15 mouse cellular contexts compared by ENCODE assay signal in genomic region chr17:29327691-29328090, GRCm38 (mm10). TPM values are rescaled to one million over a fixed set of nuclear protein-coding genes. Genes with fewer than 3 reads are reported as not detected.
DNase-seq lines count a peak whose midpoint lies in the region; ATAC-seq and TF ChIP-seq lines count a peak whose summit lies in the region.
"Had no signal": no experiment of that assay in that cellular context is flagged by ENCODE, and none has a peak within 500 bp of the region (broad histone marks: within the 10 kb centered on the region; RNA-seq: fewer than 3 reads in every experiment).

No protein-coding gene starts in this region.

- peaks cover 40% of the 10 kb centered on the region for H3K4me1 ChIP-seq in forebrain, embryonic 12.5 days
- peaks cover 21% of the 10 kb centered on the region for H3K4me1 ChIP-seq in forebrain, embryonic 11.5 days (replicated peaks; ENCODE audit: control insufficient read depth, insufficient read depth, low read length)
- peaks cover 38% of the 10 kb centered on the region for H3K4me1 ChIP-seq in embryonic facial prominence, embryonic 10.5 days
- peaks cover 19% of the 10 kb centered on the region for H3K4me1 ChIP-seq in hindbrain, embryonic 16.5 days (ENCODE audit: control insufficient read depth, insufficient read depth, low read depth, low read length)
- peaks cover 12% of the 10 kb centered on the region for H3K4me1 ChIP-seq in midbrain, postnatal 0 days (ENCODE audit: insufficient read depth, low read length)
- H3K4me1 ChIP-seq in heart, embryonic 12.5 days (replicated peaks) = peaks cover 44% of the 10 kb centered on the region

- intact Hi-C loops in gastrocnemius, adult 2 months (cut with DNase I) = no loop called here

- no peak overlapping the region for H3K9ac ChIP-seq in forebrain, embryonic 12.5 days
- no peak overlapping the region; the same call in 1 of the 2 replicates for H3K9ac ChIP-seq in forebrain, embryonic 11.5 days (ENCODE audit: low read length)
- peak overlapping the region; percentile 57; the same call in 1 of the 2 replicates for H3K9ac ChIP-seq in hindbrain, embryonic 16.5 days (ENCODE audit: low read depth, low read length)
- no peak overlapping the region for H3K9ac ChIP-seq in midbrain, postnatal 0 days (replicated peaks; ENCODE audit: low read length, poor library complexity, severe bottlenecking)
- H3K9ac ChIP-seq in heart, embryonic 12.5 days = no peak overlapping the region
- H3K9ac ChIP-seq: lung, embryonic 14.5 days had no signal

- DNase-seq in forebrain, embryonic 11.5 days (ENCODE audit: low spot score) = no peak
- DNase-seq in embryonic facial prominence, embryonic 10.5 days (ENCODE audit: low spot score) = no peak
- DNase-seq in midbrain, postnatal 0 days (ENCODE audit: low spot score) = no peak
- no peak for DNase-seq in T-cell, adult 2 months (ENCODE audit: low spot score)
- no peak for DNase-seq in gastrocnemius, adult 2 months
- DNase-seq: heart, postnatal 10 days; layer of hippocampus, adult 9-11 months; lung, embryonic 14.5 days; right cerebral cortex, postnatal 14 days; thymus, adult 18-20 months had no signal

- H3K36me3 ChIP-seq in forebrain, embryonic 12.5 days (replicated peaks) = peaks cover 24% of the 10 kb centered on the region
- H3K36me3 ChIP-seq in forebrain, embryonic 11.5 days (ENCODE audit: control insufficient read depth, insufficient read depth, low read length) = no peaks in the 10 kb centered on the region; the same call in 1 of the 2 replicates
- peaks cover 33% of the 10 kb centered on the region for H3K36me3 ChIP-seq in embryonic facial prominence, embryonic 10.5 days (replicated peaks)
- peaks cover 13% of the 10 kb centered on the region for H3K36me3 ChIP-seq in hindbrain, embryonic 16.5 days (ENCODE audit: control insufficient read depth, insufficient read depth, low read length)
- peaks cover 18% of the 10 kb centered on the region for H3K36me3 ChIP-seq in midbrain, postnatal 0 days (ENCODE audit: insufficient read depth, low read length)
- H3K36me3 ChIP-seq in heart, embryonic 12.5 days = peaks cover 27% of the 10 kb centered on the region

- no peak overlapping the region for H3K4me2 ChIP-seq in forebrain, embryonic 12.5 days
- H3K4me2 ChIP-seq in forebrain, embryonic 11.5 days (ENCODE audit: low read depth, low read length, severe bottlenecking) = no peak overlapping the region
- no peak overlapping the region for H3K4me2 ChIP-seq in hindbrain, embryonic 16.5 days (ENCODE audit: low read length)
- H3K4me2 ChIP-seq in midbrain, postnatal 0 days (ENCODE audit: low read depth, low read length, poor library complexity, severe bottlenecking) = no peak overlapping the region
- no peak overlapping the region for H3K4me2 ChIP-seq in heart, embryonic 12.5 days

- peaks cover 20% of the 10 kb centered on the region for H3K27me3 ChIP-seq in forebrain, embryonic 12.5 days
- H3K27me3 ChIP-seq in forebrain, embryonic 11.5 days (ENCODE audit: control insufficient read depth, insufficient read depth, low read length) = peaks cover 2% of the 10 kb centered on the region
- H3K27me3 ChIP-seq in embryonic facial prominence, embryonic 10.5 days (replicated peaks; ENCODE audit: low read depth, poor library complexity, severe bottlenecking) = peaks cover 61% of the 10 kb centered on the region
- no peaks in the 10 kb centered on the region for H3K27me3 ChIP-seq in hindbrain, embryonic 16.5 days (replicated peaks; ENCODE audit: control insufficient read depth, insufficient read depth, low read length)
- no peaks in the 10 kb centered on the region for H3K27me3 ChIP-seq in midbrain, postnatal 0 days (ENCODE audit: insufficient read depth, low read length)
- peaks cover 28% of the 10 kb centered on the region for H3K27me3 ChIP-seq in heart, embryonic 12.5 days (replicated peaks)

- H3K9me3 ChIP-seq in forebrain, embryonic 12.5 days = no peaks in the 10 kb centered on the region
- no peaks in the 10 kb centered on the region for H3K9me3 ChIP-seq in forebrain, embryonic 11.5 days (ENCODE audit: control insufficient read depth, low read length)
- H3K9me3 ChIP-seq in embryonic facial prominence, embryonic 10.5 days = no peaks in the 10 kb centered on the region
- H3K9me3 ChIP-seq in hindbrain, embryonic 16.5 days (ENCODE audit: control insufficient read depth, low read length) = no peaks in the 10 kb centered on the region
- H3K9me3 ChIP-seq in midbrain, postnatal 0 days (ENCODE audit: low read length) = no peaks in the 10 kb centered on the region
- no peaks in the 10 kb centered on the region for H3K9me3 ChIP-seq in heart, embryonic 12.5 days (replicated peaks)

- H3K4me3 ChIP-seq in forebrain, embryonic 12.5 days (replicated peaks) = no peak overlapping the region
- no peak overlapping the region for H3K4me3 ChIP-seq in forebrain, embryonic 11.5 days (ENCODE audit: low read depth, low read length)
- H3K4me3 ChIP-seq in embryonic facial prominence, embryonic 10.5 days = peak overlapping the region; percentile 55; the same call in 1 of the 2 replicates
- H3K4me3 ChIP-seq in hindbrain, embryonic 16.5 days (ENCODE audit: low read length) = no peak overlapping the region
- no peak overlapping the region for H3K4me3 ChIP-seq in midbrain, postnatal 0 days (ENCODE audit: low read depth, low read length)
- H3K4me3 ChIP-seq in gastrocnemius, adult 2 months = no peak overlapping the region
- no peak overlapping the region for H3K4me3 ChIP-seq in heart, embryonic 12.5 days
- H3K4me3 ChIP-seq: erythroblast, embryonic 14.5 days had no signal

- TF ChIP-seq CTCF in midbrain, postnatal 0 days (IDR thresholded peaks at IDR 0.05) = no peak
- no peak for TF ChIP-seq CTCF in gastrocnemius, adult 2 months (IDR thresholded peaks at IDR 0.05)

- ATAC-seq in forebrain, embryonic 12.5 days (ENCODE audit: low FRiP score) = no peak
- ATAC-seq in forebrain, embryonic 11.5 days (replicated peaks; ENCODE audit: low FRiP score) = no peak
- no peak for ATAC-seq in hindbrain, embryonic 16.5 days
- no peak for ATAC-seq in midbrain, postnatal 0 days (ENCODE audit: low FRiP score)
- ATAC-seq in heart, embryonic 12.5 days (ENCODE audit: insufficient number of reproducible peaks, low FRiP score) = no peak

- 83% methylated on average over 9 of the region's 9 CpGs for WGBS in forebrain, embryonic 12.5 days
- 75% methylated on average over 9 of the region's 9 CpGs for WGBS in forebrain, embryonic 11.5 days
- WGBS in embryonic facial prominence, embryonic 10.5 days = 78% methylated on average over 9 of the region's 9 CpGs
- WGBS in hindbrain, embryonic 16.5 days = 83% methylated on average over 9 of the region's 9 CpGs
- WGBS in midbrain, postnatal 0 days = 84% methylated on average over 9 of the region's 9 CpGs
- WGBS in heart, embryonic 12.5 days = 79% methylated on average over 9 of the region's 9 CpGs

- peak overlapping the region; percentile 60; the same call in 1 of the 2 replicates for H3K27ac ChIP-seq in forebrain, embryonic 12.5 days
- H3K27ac ChIP-seq in forebrain, embryonic 11.5 days (ENCODE audit: low read depth, low read length) = no peak overlapping the region
- peak overlapping the region; percentile 80 for H3K27ac ChIP-seq in embryonic facial prominence, embryonic 10.5 days (replicated peaks)
- no peak overlapping the region; the same call in 1 of the 2 replicates for H3K27ac ChIP-seq in hindbrain, embryonic 16.5 days (ENCODE audit: low read depth, low read length)
- H3K27ac ChIP-seq in midbrain, postnatal 0 days (ENCODE audit: low read depth, low read length) = peak overlapping the region; percentile 74
- H3K27ac ChIP-seq in gastrocnemius, adult 2 months = no peak overlapping the region
- no peak overlapping the region for H3K27ac ChIP-seq in heart, embryonic 12.5 days (ENCODE audit: poor library complexity, severe bottlenecking)
- H3K27ac ChIP-seq: macrophage had no signal

RNA-seq across cellular contexts. Expression of gene Pi16, which starts 10.2 kb away (rescaled TPM):
- polyA plus RNA-seq in forebrain, embryonic 12.5 days (2016; fragmentation: Nextera tagmentation; extraction: Ambion mirVana) = 1.8 and 2.2 TPM in 2 replicates
- 0.59 and 0.72 TPM in 2 replicates for polyA plus RNA-seq in forebrain, embryonic 11.5 days (2014; fragmentation: Nextera tagmentation; extraction: Ambion mirVana)
- polyA plus RNA-seq in embryonic facial prominence, embryonic 10.5 days (2016; fragmentation: Nextera tagmentation; extraction: Ambion mirVana) = 0.65 and 0.91 TPM in 2 replicates
- polyA plus RNA-seq in hindbrain, embryonic 16.5 days (2015; fragmentation: Nextera tagmentation; extraction: Ambion mirVana) = 2.0 and 2.4 TPM in 2 replicates
- 4.3 and 4.6 TPM in 2 replicates for total RNA-seq in midbrain, postnatal 0 days (2014; rRNA removed)
- polyA plus RNA-seq in midbrain, postnatal 0 days (2015; fragmentation: Nextera tagmentation; extraction: Ambion mirVana) = 3.3 and 4.0 TPM in 2 replicates
- 10 to 100 TPM; 21.9 to 52.6 TPM for total RNA-seq in gastrocnemius, adult 2 months (2021)
- 4.0 and 4.5 TPM in 2 replicates for polyA plus RNA-seq in heart, embryonic 12.5 days (2016; fragmentation: Nextera tagmentation; extraction: Ambion mirVana)

RNA-seq across cellular contexts. Expression of gene Mtch1, which starts 20.0 kb away (rescaled TPM):
- 381 and 393 TPM in 2 replicates for polyA plus RNA-seq in forebrain, embryonic 12.5 days (2016; fragmentation: Nextera tagmentation; extraction: Ambion mirVana)
- 332 and 420 TPM in 2 replicates for polyA plus RNA-seq in forebrain, embryonic 11.5 days (2014; fragmentation: Nextera tagmentation; extraction: Ambion mirVana)
- 278 and 280 TPM in 2 replicates for polyA plus RNA-seq in embryonic facial prominence, embryonic 10.5 days (2016; fragmentation: Nextera tagmentation; extraction: Ambion mirVana)
- 328 and 463 TPM in 2 replicates for polyA plus RNA-seq in hindbrain, embryonic 16.5 days (2015; fragmentation: Nextera tagmentation; extraction: Ambion mirVana)
- 605 and 625 TPM in 2 replicates for total RNA-seq in midbrain, postnatal 0 days (2014; rRNA removed)
- 510 and 517 TPM in 2 replicates for polyA plus RNA-seq in midbrain, postnatal 0 days (2015; fragmentation: Nextera tagmentation; extraction: Ambion mirVana)
- total RNA-seq in gastrocnemius, adult 2 months (2021) = 100 to 1,000 TPM in 1 of 2 experiments, 10 to 100 TPM in 1; 78.5 to 109 TPM
- polyA plus RNA-seq in heart, embryonic 12.5 days (2016; fragmentation: Nextera tagmentation; extraction: Ambion mirVana) = 317 and 330 TPM in 2 replicates

RNA-seq across cellular contexts. Expression of gene Fgd2, which starts 33.0 kb away (rescaled TPM):
- 3.4 and 3.7 TPM in 2 replicates for polyA plus RNA-seq in forebrain, embryonic 12.5 days (2016; fragmentation: Nextera tagmentation; extraction: Ambion mirVana)
- polyA plus RNA-seq in forebrain, embryonic 11.5 days (2014; fragmentation: Nextera tagmentation; extraction: Ambion mirVana) = 2.4 TPM in 2 replicates
- 10.2 and 12.3 TPM in 2 replicates for polyA plus RNA-seq in embryonic facial prominence, embryonic 10.5 days (2016; fragmentation: Nextera tagmentation; extraction: Ambion mirVana)
- polyA plus RNA-seq in hindbrain, embryonic 16.5 days (2015; fragmentation: Nextera tagmentation; extraction: Ambion mirVana) = 6.5 and 9.1 TPM in 2 replicates
- total RNA-seq in midbrain, postnatal 0 days (2014; rRNA removed) = 13.4 and 27.3 TPM in 2 replicates
- 14.4 and 16.5 TPM in 2 replicates for polyA plus RNA-seq in midbrain, postnatal 0 days (2015; fragmentation: Nextera tagmentation; extraction: Ambion mirVana)
- 1 to 10 TPM in 1 of 2 experiments, under 1 TPM in 1; 0.74 to 1.1 TPM for total RNA-seq in gastrocnemius, adult 2 months (2021)
- polyA plus RNA-seq in heart, embryonic 12.5 days (2016; fragmentation: Nextera tagmentation; extraction: Ambion mirVana) = 2.0 and 2.1 TPM in 2 replicates

RNA-seq across cellular contexts. Expression of gene BC004004, which starts 59.1 kb away (rescaled TPM):
- 65.0 and 65.2 TPM in 2 replicates for polyA plus RNA-seq in forebrain, embryonic 12.5 days (2016; fragmentation: Nextera tagmentation; extraction: Ambion mirVana)
- polyA plus RNA-seq in forebrain, embryonic 11.5 days (2014; fragmentation: Nextera tagmentation; extraction: Ambion mirVana) = 58.2 and 61.5 TPM in 2 replicates
- polyA plus RNA-seq in embryonic facial prominence, embryonic 10.5 days (2016; fragmentation: Nextera tagmentation; extraction: Ambion mirVana) = 47.8 and 49.5 TPM in 2 replicates
- 118 and 123 TPM in 2 replicates for polyA plus RNA-seq in hindbrain, embryonic 16.5 days (2015; fragmentation: Nextera tagmentation; extraction: Ambion mirVana)
- 120 and 128 TPM in 2 replicates for total RNA-seq in midbrain, postnatal 0 days (2014; rRNA removed)
- polyA plus RNA-seq in midbrain, postnatal 0 days (2015; fragmentation: Nextera tagmentation; extraction: Ambion mirVana) = 146 and 152 TPM in 2 replicates
- total RNA-seq in gastrocnemius, adult 2 months (2021) = 100 to 1,000 TPM; 110 to 121 TPM
- 80.0 and 87.6 TPM in 2 replicates for polyA plus RNA-seq in heart, embryonic 12.5 days (2016; fragmentation: Nextera tagmentation; extraction: Ambion mirVana)

Comparison
In these comparisons a context has a peak if more than half of its experiments do, and no peak if none do; other contexts are left out.
1. H3K27ac ChIP-seq: peak in forebrain, embryonic 12.5 days (single experiment), embryonic facial prominence, embryonic 10.5 days (single experiment) and midbrain, postnatal 0 days (single experiment); none in forebrain, embryonic 11.5 days (single experiment), hindbrain, embryonic 16.5 days (single experiment), gastrocnemius, adult 2 months (single experiment) and heart, embryonic 12.5 days (single experiment).